Mouse (Mus musculus) spleen, adult 2 months (tissue): ENCODE measurements at regions not wholly inside any gene's neighbourhood (a gene's known extent, or its start where the extent isn't known, plus 50 kb on each side); places are given as distances from the start of the nearest gene placed in this dataset.

Source experiments
- CTCF ChIP-seq: fragments of 200-500 bp; IDR thresholded peaks from 2 replicates; pipeline ENCODE4 v1.5.1; 2011; ENCODE audit warnings: mild to moderate bottlenecking, inconsistent platforms; ENCODE audit not compliant: insufficient read depth, insufficient read length, insufficient replicate concordance; ENCODE audit errors: extremely low read depth
- POLR2A ChIP-seq: fragments of 200-500 bp; IDR thresholded peaks from 2 replicates; pipeline ENCODE4 v1.6.1; 2011; ENCODE audit warnings: low read depth, low read length, inconsistent platforms

DNA sequence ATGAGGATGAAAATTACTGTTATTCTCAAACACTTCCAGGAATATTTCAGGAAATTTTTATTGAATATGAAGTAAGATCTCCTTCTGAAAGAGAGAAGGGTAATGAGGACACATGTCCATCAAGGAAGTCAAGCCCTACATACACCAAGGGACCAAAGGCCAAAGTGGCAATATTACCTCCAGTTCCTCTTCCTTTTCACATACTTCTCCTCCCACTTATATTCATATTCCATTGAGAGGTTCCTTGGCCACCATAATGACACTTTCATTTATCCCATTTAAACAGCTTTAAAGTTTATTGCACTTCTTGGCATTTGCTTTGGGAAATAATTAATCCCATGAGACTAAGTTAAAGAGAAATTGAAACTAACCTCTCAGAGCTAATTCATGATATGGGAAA is 70.9 kb downstream of the Ccdc71l start:
- TF ChIP-seq CTCF, result no peak
- no peak for TF ChIP-seq POLR2A
